Mouse (Mus musculus) embryonic fibroblast, embryonic 13.5 days (primary cell): ENCODE data around the gene Bpifb2.

ENCODE experiments used
- CTCF ChIP-seq: IDR thresholded peaks from 2 replicates; pipeline ENCODE4 v1.5.1; 2011; ENCODE audit warnings: mild to moderate bottlenecking, control low read depth, low read length, moderate library complexity, borderline replicate concordance; ENCODE audit not compliant: insufficient read depth
- POLR2A ChIP-seq: IDR thresholded peaks from 2 replicates; pipeline ENCODE4 v1.6.1; 2011; ENCODE audit warnings: low read depth, mild to moderate bottlenecking, control low read depth, low read length, moderate library complexity

- TF ChIP-seq CTCF (no peak), POLR2A (no peak)
Observed at GRCm38 (mm10) chr2:153933311-153933710, 58.5 kb downstream of the Bpifb2 start.
